Comparison of ENCODE assay signal across 8 mouse cellular contexts in genomic region chr13:92355272-92355643, GRCm38 (mm10). TPM values are rescaled to one million over a fixed set of nuclear protein-coding genes. Genes with fewer than 3 reads are reported as not detected.
DNase-seq lines count a peak whose midpoint lies in the region; ATAC-seq and TF ChIP-seq lines count a peak whose summit lies in the region.

No protein-coding gene starts in this region.

- H3K4me1 ChIP-seq in spleen, adult 2 months (ENCODE audit: control insufficient read depth, insufficient read depth, insufficient read length) = peaks cover 6% of the 10 kb centered on the region
- 0 out of 2 replicates have a peak, but pooled peaks cover 3% of the 10 kb centered on the region for H3K4me1 ChIP-seq in forebrain, postnatal 0 days (ENCODE audit: insufficient read depth)
- peaks cover 32% of the 10 kb centered on the region for H3K4me1 ChIP-seq in neural tube, embryonic 13.5 days (replicated peaks)

- TF ChIP-seq POLR2A in spleen, adult 2 months (IDR thresholded peaks at IDR 0.05; ENCODE audit: low read depth, low read length) = no peak

- no peak for DNase-seq in spleen, adult 2 months (ENCODE audit: low read depth in 1 of 2, low spot score in 2 of 2)
- DNase-seq in spleen, postnatal 10 days (ENCODE audit: low spot score in 2 of 2) = no peak
- DNase-seq in forebrain, postnatal 0 days = no peak
- peak; percentile 62 to 78 for DNase-seq in kidney, postnatal 4 days
- no peak for DNase-seq in layer of hippocampus, adult 18-20 months (ENCODE audit: low spot score in 2 of 2)
- no peak for DNase-seq in frontal cortex, postnatal 36 days (ENCODE audit: low spot score in 2 of 2)
- DNase-seq in B cell, adult 2 months = no peak

- H3K27ac ChIP-seq in spleen, adult 2 months (ENCODE audit: insufficient read depth, low read length) = peak overlapping the region; percentile 10; the same call in 1 of the 2 replicates
- H3K27ac ChIP-seq in forebrain, postnatal 0 days (ENCODE audit: low read depth, low read length) = no peak overlapping the region
- 0 out of 2 replicates have a peak overlapping the region, but pooled peaks have one; percentile 89 for H3K27ac ChIP-seq in neural tube, embryonic 13.5 days (replicated peaks)

- under 1% methylated on average over 24 of the region's 24 CpGs for WGBS in spleen, adult 2 months
- WGBS in forebrain, postnatal 0 days = under 1% methylated on average over 24 of the region's 24 CpGs
- WGBS in neural tube, embryonic 13.5 days = under 1% methylated on average over 24 of the region's 24 CpGs

- no peak for ATAC-seq in forebrain, postnatal 0 days
- ATAC-seq in neural tube, embryonic 13.5 days (ENCODE audit: low read depth) = peak; percentile 57

- H3K4me2 ChIP-seq in forebrain, postnatal 0 days (ENCODE audit: low read depth) = peak overlapping the region; percentile 94
- H3K4me2 ChIP-seq in neural tube, embryonic 13.5 days = peak overlapping the region; percentile 98

- no peaks in the 10 kb centered on the region for H3K27me3 ChIP-seq in spleen, adult 2 months (ENCODE audit: control insufficient read depth, insufficient read depth, low read length)
- H3K27me3 ChIP-seq in forebrain, postnatal 0 days (ENCODE audit: insufficient read depth, low read length) = no peaks in the 10 kb centered on the region
- H3K27me3 ChIP-seq in neural tube, embryonic 13.5 days = no peaks in the 10 kb centered on the region

- H3K36me3 ChIP-seq in spleen, adult 2 months (ENCODE audit: control insufficient read depth, insufficient read depth, low read length) = peaks cover 2% of the 10 kb centered on the region; the same call in 1 of the 2 replicates
- 0 out of 2 replicates have a peak, but pooled peaks cover 4% of the 10 kb centered on the region for H3K36me3 ChIP-seq in forebrain, postnatal 0 days (ENCODE audit: insufficient read depth)
- 0 out of 2 replicates have a peak, but pooled peaks cover 5% of the 10 kb centered on the region for H3K36me3 ChIP-seq in neural tube, embryonic 13.5 days

- no peak for TF ChIP-seq CTCF in spleen, adult 2 months (IDR thresholded peaks at IDR 0.05; ENCODE audit: extremely low read depth, insufficient read depth, insufficient read length, insufficient replicate concordance)
- TF ChIP-seq CTCF in forebrain, postnatal 0 days (IDR thresholded peaks at IDR 0.05; ENCODE audit: low read depth) = no peak

- no peaks in the 10 kb centered on the region for H3K9me3 ChIP-seq in forebrain, postnatal 0 days (ENCODE audit: low read length)
- no peaks in the 10 kb centered on the region for H3K9me3 ChIP-seq in neural tube, embryonic 13.5 days

- H3K9ac ChIP-seq in forebrain, postnatal 0 days = peak overlapping the region; percentile 38
- H3K9ac ChIP-seq in neural tube, embryonic 13.5 days = peak overlapping the region; percentile 75

- H3K4me3 ChIP-seq in spleen, adult 2 months (ENCODE audit: extremely low read depth, insufficient read depth, insufficient read length) = peak overlapping the region; percentile 75
- peak overlapping the region; percentile 71 for H3K4me3 ChIP-seq in forebrain, postnatal 0 days (ENCODE audit: low read depth, low read length)
- H3K4me3 ChIP-seq in neural tube, embryonic 13.5 days = peak overlapping the region; percentile 65

RNA-seq across cellular contexts. Expression of gene Msh3, which starts 0.5 kb away (rescaled TPM):
- 2.9 and 4.1 TPM in 2 replicates for polyA plus RNA-seq in spleen, adult 2 months (2012; rRNA removed)
- 26.9 and 33.6 TPM in 2 replicates for total RNA-seq in forebrain, postnatal 0 days (2014; rRNA removed)
- 17.2 and 20.3 TPM in 2 replicates for polyA plus RNA-seq in forebrain, postnatal 0 days (2015; fragmentation: Nextera tagmentation; extraction: Ambion mirVana)
- polyA plus RNA-seq in neural tube, embryonic 13.5 days (2015; fragmentation: Nextera tagmentation; extraction: Ambion mirVana) = 23.1 and 26.1 TPM in 2 replicates
- total RNA-seq in layer of hippocampus, adult 18-20 months (2021) = 10 to 100 TPM; 22.2 to 22.9 TPM

RNA-seq across cellular contexts. Expression of gene Dhfr, which starts 0.7 kb away (rescaled TPM):
- 0.64 and 0.69 TPM in 2 replicates for polyA plus RNA-seq in spleen, adult 2 months (2012; rRNA removed)
- total RNA-seq in forebrain, postnatal 0 days (2014; rRNA removed) = 3.1 and 3.3 TPM in 2 replicates
- 2.8 and 3.1 TPM in 2 replicates for polyA plus RNA-seq in forebrain, postnatal 0 days (2015; fragmentation: Nextera tagmentation; extraction: Ambion mirVana)
- polyA plus RNA-seq in neural tube, embryonic 13.5 days (2015; fragmentation: Nextera tagmentation; extraction: Ambion mirVana) = 4.8 and 5.8 TPM in 2 replicates
- total RNA-seq in layer of hippocampus, adult 18-20 months (2021) = 1 to 10 TPM in 1 of 2 experiments, under 1 TPM in 1; 0.99 to 1.5 TPM

RNA-seq across cellular contexts. Expression of gene Gm20379, which starts 49.5 kb away (rescaled TPM):
- polyA plus RNA-seq in spleen, adult 2 months (2012; rRNA removed) = not detected in 2 replicates
- total RNA-seq in forebrain, postnatal 0 days (2014; rRNA removed) = not detected in 2 replicates
- polyA plus RNA-seq in forebrain, postnatal 0 days (2015; fragmentation: Nextera tagmentation; extraction: Ambion mirVana) = 0.25 TPM in 1 of 2 replicates, not detected in the other
- polyA plus RNA-seq in neural tube, embryonic 13.5 days (2015; fragmentation: Nextera tagmentation; extraction: Ambion mirVana) = 0.70 and 1.2 TPM in 2 replicates
- total RNA-seq in layer of hippocampus, adult 18-20 months (2021) = not detected

Comparison
In these comparisons a context has a peak if more than half of its experiments do, and no peak if none do; other contexts are left out.
1. DNase-seq: peak in kidney, postnatal 4 days (2 of 2); none in spleen, adult 2 months (0 of 2), spleen, postnatal 10 days (0 of 2), forebrain, postnatal 0 days (single experiment), layer of hippocampus, adult 18-20 months (0 of 2), frontal cortex, postnatal 36 days (0 of 2) and B cell, adult 2 months (0 of 2).
2. Peak in every context shown above with its lines, with median percentiles within 50 percentile points of each other: H3K4me3 ChIP-seq.